Mouse (Mus musculus) gastrocnemius, adult 8-10 months (tissue): ENCODE data around the gene Zrsr1. TPM values are rescaled to one million over a fixed set of nuclear protein-coding genes. Genes with fewer than 3 reads are reported as not detected.

Experiments
- DNase-seq, 2 experiments: peaks; one replicate each; pipeline ENCODE4 v3.0.0; 2022; ENCODE audit warnings: low spot score in 2 of 2
- total RNA-seq, 4 experiments: library from RNA; stranded (reverse); gene quantifications; 2 replicates each; pipeline ENCODE4 v1.2.4; 2022

The Zrsr1 gene
- total RNA-seq, result 10 to 100 TPM; 19.3 to 26.7 (median 21.7) TPM

- peak; percentile 21 to 44 for DNase-seq
Observed at GRCm38 (mm10) chr11:22971835-22972709, at the start of gene Zrsr1. Gene Zrsr1 (plus strand): TSS chr11:22972005.

GRCm38 (mm10) chr11:22922546-22922945 is 49.3 kb upstream of the Zrsr1 start:
- DNase-seq, result no peak

GRCm38 (mm10) chr11:22923606-22924005 is 48.2 kb upstream of the Zrsr1 start:
- no peak for DNase-seq

- no peak for DNase-seq
Observed at GRCm38 (mm10) chr11:22928586-22929169, 43.1 kb upstream of the Zrsr1 start.

GRCm38 (mm10) chr11:22930129-22930528 is 41.7 kb upstream of the Zrsr1 start:
- no peak for DNase-seq

GRCm38 (mm10) chr11:22931320-22931905 is 40.4 kb upstream of the Zrsr1 start:
- DNase-seq, result no peak

GRCm38 (mm10) chr11:22932167-22932566 is 39.6 kb upstream of the Zrsr1 start:
- DNase-seq, result no peak

GRCm38 (mm10) chr11:22936446-22937125 is 35.2 kb upstream of the Zrsr1 start:
- DNase-seq, result no peak

GRCm38 (mm10) chr11:22937716-22938316 is 34.0 kb upstream of the Zrsr1 start:
- no peak for DNase-seq

GRCm38 (mm10) chr11:22938983-22939382 is 32.8 kb upstream of the Zrsr1 start:
- DNase-seq, result no peak

GRCm38 (mm10) chr11:22949101-22949500 is 22.7 kb upstream of the Zrsr1 start:
- DNase-seq, result no peak

GRCm38 (mm10) chr11:22950131-22950530 is 21.7 kb upstream of the Zrsr1 start:
- no peak for DNase-seq

GRCm38 (mm10) chr11:22952668-22953067 is 19.1 kb upstream of the Zrsr1 start:
- DNase-seq, result no peak

- DNase-seq, result no peak
Observed at GRCm38 (mm10) chr11:22956346-22956745, 15.5 kb upstream of the Zrsr1 start.

- peak; percentile 9 to 48 for DNase-seq
Observed at GRCm38 (mm10) chr11:22956830-22957229, 15.0 kb upstream of the Zrsr1 start.

GRCm38 (mm10) chr11:22957791-22958374 is 13.9 kb upstream of the Zrsr1 start:
- DNase-seq, result no peak

- no peak for DNase-seq
Observed at GRCm38 (mm10) chr11:22962101-22962500, 9.7 kb upstream of the Zrsr1 start.

- no peak for DNase-seq
Observed at GRCm38 (mm10) chr11:22964401-22964800, 7.4 kb upstream of the Zrsr1 start.

GRCm38 (mm10) chr11:22965503-22965902 is 6.3 kb upstream of the Zrsr1 start:
- DNase-seq, result no peak

- DNase-seq, result no peak
Observed at GRCm38 (mm10) chr11:22969486-22969885, 2.3 kb upstream of the Zrsr1 start.

- no peak for DNase-seq
Observed at GRCm38 (mm10) chr11:22970546-22970945, 1.3 kb upstream of the Zrsr1 start.
